Mouse (Mus musculus) kidney, postnatal 0 days (tissue): ENCODE results near the gene Rps9. TPM values are rescaled to one million over a fixed set of nuclear protein-coding genes. Genes with fewer than 3 reads are reported as not detected.
"Not testable (repeated sequence)": the region's sequence is repeated elsewhere in the genome, so short reads cannot be mapped to it uniquely, and the experiment has no call there.

ENCODE experiments used
- ATAC-seq: fragments of 200-750 bp; cut with Nextera tagmentation; replicated peaks from 2 replicates; pipeline ENCODE4 v1.8.0; 2017; ENCODE audit warnings: low read depth, moderate number of reproducible peaks, moderate TSS enrichment, moderate library complexity; ENCODE audit not compliant: low FRiP score
- DNase-seq: peaks from one replicate; pipeline ENCODE4 v3.0.0-alpha.2; 2016; ENCODE audit warnings: low spot score
- H3K27ac ChIP-seq: fragments of 300-500 bp; sonication (generic); 2 replicates; pipeline ENCODE4 v1.5.1; 2014; ENCODE audit warnings: mild to moderate bottlenecking
- H3K27me3 ChIP-seq: fragments of 300-500 bp; sonication (generic); 2 replicates; pipeline ENCODE4 v1.6.1; 2014; ENCODE audit warnings: low read length, mixed read lengths; ENCODE audit not compliant: insufficient read depth
- H3K36me3 ChIP-seq: fragments of 300-500 bp; sonication (generic); 2 replicates; pipeline ENCODE4 v1.6.1; 2014; ENCODE audit warnings: low read length, mixed read lengths; ENCODE audit not compliant: insufficient read depth
- H3K4me1 ChIP-seq: fragments of 300-500 bp; sonication (generic); replicated peaks from 2 replicates; pipeline ENCODE4 v1.6.1; 2014; ENCODE audit warnings: antibody characterized with exemption, low read length, mixed read lengths; ENCODE audit not compliant: insufficient read depth
- H3K4me2 ChIP-seq: fragments of 300-500 bp; sonication (generic); 2 replicates; pipeline ENCODE4 v1.6.1; 2014; ENCODE audit warnings: mild to moderate bottlenecking, low read length, moderate library complexity, mixed read lengths
- H3K4me3 ChIP-seq: fragments of 300-500 bp; sonication (generic); replicated peaks from 2 replicates; pipeline ENCODE4 v1.5.1; 2014; ENCODE audit warnings: low read depth, low read length
- H3K9ac ChIP-seq: fragments of 300-500 bp; sonication (generic); 2 replicates; pipeline ENCODE4 v1.6.1; 2014; ENCODE audit warnings: low read depth, low read length
- H3K9me3 ChIP-seq: fragments of 300-500 bp; sonication (generic); replicated peaks from 2 replicates; pipeline ENCODE4 v1.6.1; 2016; ENCODE audit warnings: low read length, inconsistent platforms, mixed read lengths
- CTCF ChIP-seq: IDR thresholded peaks from 2 replicates; pipeline ENCODE4 v1.5.1; 2016; ENCODE audit warnings: antibody characterized with exemption, low read depth, mild to moderate bottlenecking, moderate library complexity
- WGBS: fragments of 180-500 bp; shearing (Covaris S2); extraction: QIAGEN DNeasy Blood & Tissue Kit; methylation state at CpG from one replicate; pipeline ENCODE4 v1.1.7; 2014; 5-methylcytosine and 5-hydroxymethylcytosine counted together
- polyA plus RNA-seq: library from polyadenylated mRNA; unstranded; fragments of >200 nt; fragmentation: Nextera tagmentation; extraction: Ambion mirVana; gene quantifications from 2 replicates; pipeline ENCODE4 v1.2.1, GENCODE M21; 2015

Gene Rps9
- polyA plus RNA-seq, 1 experiment from 2014 or later, result 1,624 TPM

DNA sequence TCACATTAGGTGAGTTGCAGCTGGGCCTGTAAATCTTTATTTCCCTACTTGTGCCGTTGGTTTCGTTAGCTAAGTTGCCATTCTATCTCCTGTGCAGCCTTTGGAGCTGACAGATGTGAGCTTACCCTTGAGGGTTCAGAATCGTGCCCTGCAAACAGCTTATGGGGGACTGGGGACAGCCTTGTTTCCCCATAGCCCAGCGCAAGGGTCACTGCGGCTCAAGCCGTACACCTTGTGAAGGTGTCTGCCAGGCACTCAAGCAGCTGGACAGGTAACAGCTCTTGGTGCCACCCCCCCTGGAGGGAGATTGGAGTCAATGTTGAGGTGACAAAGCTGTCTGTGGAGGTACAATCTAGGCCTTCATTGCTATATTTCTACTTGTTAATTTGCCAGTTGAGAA, 2.1 kb downstream of the Rps9 start:
- DNase-seq, result no peak
- Histone ChIP-seq H3K27ac (peak overlapping the region; percentile 48; the same call in 1 of the 2 replicates), H3K9ac (peak overlapping the region; percentile 76), H3K36me3 (peaks cover 16% of the 10 kb centered on the region), H3K9me3 (no peaks in the 10 kb centered on the region), H3K4me1 (peaks cover 11% of the 10 kb centered on the region; the same call in 1 of the 2 replicates), H3K4me2 (peak overlapping the region; percentile 59), H3K4me3 (peak overlapping the region; percentile 68), H3K27me3 (no peaks in the 10 kb centered on the region)
- TF ChIP-seq CTCF, result no peak
- 18% methylated on average over 6 of the region's 6 CpGs for WGBS
- ATAC-seq, result no peak

GRCm38 (mm10) chr7:3706343-3706934, 2.6 kb downstream of the Rps9 start:
- no peak for TF ChIP-seq CTCF

GRCm38 (mm10) chr7:3707027-3707426, 3.2 kb downstream of the Rps9 start:
- no peak for TF ChIP-seq CTCF
- Histone ChIP-seq H3K36me3 (peaks cover 14% of the 10 kb centered on the region; the same call in 1 of the 2 replicates), H3K27me3 (no peaks in the 10 kb centered on the region), H3K9me3 (no peaks in the 10 kb centered on the region), H3K4me2 (no peak overlapping the region), H3K27ac (no peak overlapping the region), H3K4me3 (no peak overlapping the region), H3K9ac (no peak overlapping the region), H3K4me1 (peaks cover 11% of the 10 kb centered on the region; the same call in 1 of the 2 replicates)
- ATAC-seq, result no peak
- WGBS, result 68% methylated on average over 4 of the region's 4 CpGs
- DNase-seq, result peak; percentile 6

More at GRCm38 (mm10) chr7:3706343-3706934, 2.6 kb downstream of the Rps9 start:
- peak overlapping the region; percentile 68; the same call in 1 of the 2 replicates for H3K4me3 ChIP-seq
- ATAC-seq (no peak), DNase-seq (peak; percentile 4)
- peak overlapping the region; percentile 76; the same call in 1 of the 2 replicates for H3K9ac ChIP-seq
- peaks cover 11% of the 10 kb centered on the region; the same call in 1 of the 2 replicates for H3K4me1 ChIP-seq
- H3K4me2 ChIP-seq, result peak overlapping the region; percentile 59
- H3K27ac ChIP-seq, result 0 out of 2 replicates have a peak overlapping the region, but pooled peaks have one; percentile 48
- H3K9me3 ChIP-seq, result no peaks in the 10 kb centered on the region
- peaks cover 14% of the 10 kb centered on the region for H3K36me3 ChIP-seq
- WGBS, result 45% methylated on average over 11 of the region's 11 CpGs
- no peaks in the 10 kb centered on the region for H3K27me3 ChIP-seq

DNA sequence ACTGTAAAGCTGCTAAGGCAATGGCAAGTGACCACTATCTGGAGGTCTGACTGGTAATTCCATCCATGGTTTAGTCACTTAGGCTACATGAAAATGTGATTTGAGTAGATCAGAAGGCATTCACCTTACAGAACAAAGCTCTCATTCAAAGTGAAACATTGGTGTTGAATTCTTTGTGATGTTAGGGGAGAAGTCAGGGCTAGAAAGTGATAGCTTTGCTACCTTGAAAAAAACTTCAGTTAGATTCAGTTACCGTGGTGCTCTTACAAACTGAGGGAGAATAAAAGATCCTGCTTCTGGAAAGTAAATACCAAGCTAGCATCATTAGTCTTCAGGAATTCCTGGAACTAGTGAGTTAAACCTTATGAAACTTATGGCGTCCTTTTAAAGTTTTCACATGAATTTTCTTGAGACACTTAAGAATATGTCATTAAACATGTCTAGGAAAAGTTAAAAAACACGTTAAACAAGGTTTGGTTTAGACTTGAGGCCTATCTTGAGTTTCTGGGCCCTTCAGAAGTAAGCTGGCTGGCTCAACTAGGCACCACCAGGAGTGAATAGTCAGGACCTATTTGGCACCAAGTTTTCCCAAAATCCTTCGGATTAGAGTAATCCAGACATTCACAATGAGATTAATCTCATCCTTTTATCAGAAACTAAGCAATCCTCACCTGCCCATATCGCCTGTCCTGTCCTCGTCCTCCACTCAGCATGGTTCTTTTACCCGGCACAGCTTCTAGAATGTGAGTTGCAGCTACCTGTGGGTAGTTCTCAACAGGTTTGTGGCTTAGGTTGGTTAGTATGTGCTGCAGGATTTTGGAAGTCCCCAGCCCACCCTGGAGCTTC, 4.0 kb downstream of the Rps9 start:
- no peak for DNase-seq
- no peak for TF ChIP-seq CTCF

GRCm38 (mm10) chr7:3708447-3708980, 4.7 kb downstream of the Rps9 start:
- not testable (repeated sequence) for H3K27me3 ChIP-seq, H3K9me3 ChIP-seq, H3K4me3 ChIP-seq, H3K4me1 ChIP-seq, ATAC-seq, H3K9ac ChIP-seq, DNase-seq, H3K27ac ChIP-seq, H3K4me2 ChIP-seq
- 29% methylated on average over 5 of the region's 5 CpGs for WGBS
- peak; percentile 26; the same call in 1 of the 2 replicates for TF ChIP-seq CTCF
- H3K36me3 ChIP-seq, result peaks cover 14% of the 10 kb centered on the region; the same call in 1 of the 2 replicates

More for the DNA sequence above, 4.0 kb downstream of the Rps9 start:
- Histone ChIP-seq H3K27ac (no peak overlapping the region), H3K4me1 (peaks cover 11% of the 10 kb centered on the region; the same call in 1 of the 2 replicates), H3K4me3 (no peak overlapping the region), H3K9me3 (no peaks in the 10 kb centered on the region), H3K36me3 (peaks cover 14% of the 10 kb centered on the region; the same call in 1 of the 2 replicates), H3K4me2 (no peak overlapping the region), H3K9ac (no peak overlapping the region), H3K27me3 (no peaks in the 10 kb centered on the region)
- ATAC-seq, result no peak
- WGBS, result 48% methylated on average over 7 of the region's 7 CpGs

DNA sequence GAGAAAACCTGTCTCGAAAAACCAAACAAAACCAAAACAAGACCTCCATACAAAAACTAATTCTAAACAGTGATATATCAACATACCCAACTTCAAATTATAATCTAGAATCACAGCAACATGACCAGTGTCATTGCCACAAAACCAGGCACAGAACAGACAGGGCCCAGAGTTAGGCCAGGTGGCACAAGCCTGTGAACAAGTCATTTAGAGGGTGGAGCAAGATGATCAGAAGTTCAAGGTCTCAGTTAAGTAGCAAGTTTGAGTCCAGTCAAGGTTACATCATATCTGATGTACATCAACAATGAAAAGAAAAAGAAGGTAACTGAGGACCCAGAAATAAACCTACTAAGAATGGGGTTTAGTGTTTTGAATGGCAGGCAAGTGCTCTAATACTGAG, 5.2 kb downstream of the Rps9 start:
- peaks cover 8% of the 10 kb centered on the region; the same call in 1 of the 2 replicates for H3K4me1 ChIP-seq
- TF ChIP-seq CTCF, result no peak
- no peak overlapping the region for H3K27ac ChIP-seq
- H3K36me3 ChIP-seq, result peaks cover 14% of the 10 kb centered on the region; the same call in 1 of the 2 replicates
- H3K9ac ChIP-seq, result no peak overlapping the region
- H3K4me3 ChIP-seq, result no peak overlapping the region
- H3K9me3 ChIP-seq, result no peaks in the 10 kb centered on the region
- H3K27me3 ChIP-seq, result no peaks in the 10 kb centered on the region
- ATAC-seq (no peak), DNase-seq (no peak)
- no peak overlapping the region for H3K4me2 ChIP-seq
- WGBS, result 63% methylated on average over 1 of the region's 1 CpGs
